Mouse (Mus musculus) midbrain, embryonic 12.5 days (tissue): ENCODE measurements around the gene Ccdc116. TPM values are rescaled to one million over a fixed set of nuclear protein-coding genes. Genes with fewer than 3 reads are reported as not detected.
A peak's percentile ranks its signal among the peaks of the same experiment; 100 is the strongest.

Experiments
- ATAC-seq: fragments of 200-750 bp; cut with Nextera tagmentation; 2 replicates; pipeline ENCODE4 v1.8.0; 2017; ENCODE audit warnings: low read depth, moderate TSS enrichment, moderate library complexity; ENCODE audit not compliant: low FRiP score
- H3K27ac ChIP-seq: fragments of 300-500 bp; sonication (generic); replicated peaks from 2 replicates; pipeline ENCODE4 v1.5.1; 2016; ENCODE audit warnings: mild to moderate bottlenecking
- H3K27me3 ChIP-seq: fragments of 300-500 bp; sonication (generic); 2 replicates; pipeline ENCODE4 v1.6.1; 2016; ENCODE audit warnings: mild to moderate bottlenecking
- H3K36me3 ChIP-seq: fragments of 300-500 bp; sonication (generic); 2 replicates; pipeline ENCODE4 v1.6.1; 2016
- H3K4me1 ChIP-seq: fragments of 300-500 bp; sonication (generic); 2 replicates; pipeline ENCODE4 v1.6.1; 2016
- H3K4me2 ChIP-seq: fragments of 300-500 bp; sonication (generic); replicated peaks from 2 replicates; pipeline ENCODE4 v1.6.1; 2016; ENCODE audit warnings: mild to moderate bottlenecking, moderate library complexity
- H3K4me3 ChIP-seq: fragments of 300-500 bp; sonication (generic); 2 replicates; pipeline ENCODE4 v1.5.1; 2016; ENCODE audit warnings: mild to moderate bottlenecking
- H3K9ac ChIP-seq: fragments of 300-500 bp; sonication (generic); replicated peaks from 2 replicates; pipeline ENCODE4 v1.6.1; 2016; ENCODE audit warnings: mild to moderate bottlenecking, moderate library complexity
- H3K9me3 ChIP-seq: fragments of 300-500 bp; sonication (generic); 2 replicates; pipeline ENCODE4 v1.6.1; 2016; ENCODE audit warnings: mild to moderate bottlenecking
- WGBS: fragments of 180-500 bp; shearing (Covaris S2); methylation state at CpG from one replicate; pipeline ENCODE4 v1.1.7; 2016; 5-methylcytosine and 5-hydroxymethylcytosine counted together
- microRNA counts: library from miRNA; unstranded; fragments of <30 nt; microRNA quantifications from one replicate; lab custom pipeline; 2017
- microRNA-seq: library from miRNA; unstranded; fragments of <30 nt; microRNA quantifications from one replicate; pipeline ENCODE4, GENCODE M21; 2017
- polyA plus RNA-seq: library from polyadenylated mRNA; unstranded; fragments of >200 nt; fragmentation: Nextera tagmentation; extraction: Ambion mirVana; gene quantifications from 2 replicates; pipeline ENCODE4 v1.2.1, GENCODE M21; 2016

The Ccdc116 gene
- polyA plus RNA-seq, 1 experiment from 2014 or later: 0.92 TPM

GRCm38 (mm10) chr16:17124871-17125520 is 22.0 kb downstream of the Ccdc116 start, which contains the start of gene 2610318N02Rik:
TSS of gene 2610318N02Rik (minus strand) at chr16:17125167.
- Histone ChIP-seq H3K9ac (peak within 1 kb of the TSS; percentile 76), H3K4me3 (peak within 1 kb of the TSS; percentile 48), H3K36me3 (peaks cover 19% of the 10 kb centered on the region), H3K27ac (peak within 1 kb of the TSS; percentile 66), H3K4me2 (peak within 1 kb of the TSS; percentile 82), H3K4me1 (peaks cover 37% of the 10 kb centered on the region), H3K27me3 (no peaks in the 10 kb centered on the region), H3K9me3 (no peaks in the 10 kb centered on the region)
- ATAC-seq: peak; percentile 94
- WGBS: under 1% methylated on average over 25 of the region's 25 CpGs

DNA sequence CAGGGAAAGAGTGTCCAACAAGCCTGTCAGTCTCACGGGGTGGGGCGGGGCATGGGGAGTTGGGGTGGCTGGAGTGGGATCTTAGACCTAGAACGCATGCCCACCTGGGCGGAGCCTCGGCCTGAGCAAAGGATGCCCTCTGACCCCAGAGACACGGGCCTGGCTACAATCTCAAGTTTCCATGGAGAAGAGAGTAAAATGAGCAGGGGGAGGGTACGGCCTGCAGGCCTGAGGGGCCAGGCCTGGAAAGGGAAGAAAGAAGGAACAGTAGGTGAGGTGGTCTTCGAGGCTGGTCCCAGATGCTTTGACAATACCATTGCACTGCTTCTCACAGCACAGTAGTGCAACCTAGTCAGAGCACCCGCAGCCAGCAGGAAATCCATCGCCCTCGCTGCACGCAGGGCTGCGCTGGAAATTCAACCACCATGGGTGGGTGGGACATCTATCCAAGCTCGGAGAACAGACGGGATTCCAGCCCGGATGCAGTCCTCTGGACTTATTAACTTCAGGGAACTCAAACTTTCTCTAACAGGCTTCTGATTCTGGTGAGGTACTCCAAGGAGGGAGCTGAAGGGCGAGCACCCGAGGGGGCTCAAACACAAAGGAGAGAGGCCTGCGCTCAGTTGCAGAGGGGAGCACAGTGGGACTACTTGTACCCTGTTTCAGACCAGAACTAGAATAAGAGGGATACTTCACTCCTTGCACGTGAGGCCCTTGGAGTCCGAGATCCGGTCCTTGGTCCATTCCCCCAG is 22.7 kb downstream of the Ccdc116 start:
- Histone ChIP-seq H3K9me3 (no peaks in the 10 kb centered on the region), H3K27ac (peak overlapping the region; percentile 66), H3K4me2 (peak overlapping the region; percentile 82), H3K27me3 (no peaks in the 10 kb centered on the region), H3K4me1 (peaks cover 37% of the 10 kb centered on the region), H3K9ac (peak overlapping the region; percentile 76), H3K36me3 (peaks cover 26% of the 10 kb centered on the region), H3K4me3 (peak overlapping the region; percentile 48)
- peak; percentile 59 for ATAC-seq
- WGBS: under 1% methylated on average over 22 of the region's 22 CpGs

- 52% methylated on average over 13 of the region's 14 CpGs for WGBS
- H3K27ac ChIP-seq: no peak overlapping the region
Measured at GRCm38 (mm10) chr16:17121569-17121968, 25.5 kb downstream of the Ccdc116 start.

DNA sequence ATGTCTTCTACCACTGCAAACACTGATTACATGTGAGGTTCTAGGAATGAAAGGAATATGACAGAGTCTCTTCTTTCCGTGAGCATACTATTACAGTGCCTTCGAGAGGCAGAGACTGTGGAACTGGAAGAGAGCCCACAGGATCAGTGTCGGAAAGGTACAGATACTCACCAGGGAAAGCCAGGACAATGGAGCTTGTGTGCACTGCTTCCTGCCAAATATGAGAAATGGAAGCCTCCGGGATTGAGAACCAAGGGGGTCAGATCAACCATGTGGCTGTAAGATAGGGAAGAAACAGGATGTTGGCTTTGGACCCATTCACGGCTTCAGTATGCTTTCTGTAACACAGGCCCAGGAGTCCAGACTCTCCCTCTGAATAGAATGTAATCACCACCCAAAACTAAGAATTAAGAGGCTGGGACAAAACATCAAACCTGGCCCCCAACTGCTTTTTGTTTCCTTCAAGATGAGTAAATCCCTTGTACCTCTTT is 29.7 kb downstream of the Ccdc116 start:
- H3K27me3 ChIP-seq: no peaks in the 10 kb centered on the region
- ATAC-seq: no peak
- 93% methylated on average over 5 of the region's 5 CpGs for WGBS
- no peak overlapping the region for H3K4me3 ChIP-seq
- H3K36me3 ChIP-seq: peaks cover 71% of the 10 kb centered on the region
- H3K9ac ChIP-seq: no peak overlapping the region
- H3K4me2 ChIP-seq: no peak overlapping the region
- H3K27ac ChIP-seq: no peak overlapping the region
- H3K9me3 ChIP-seq: no peaks in the 10 kb centered on the region
- peaks cover 10% of the 10 kb centered on the region for H3K4me1 ChIP-seq

More at GRCm38 (mm10) chr16:17121569-17121968, 25.5 kb downstream of the Ccdc116 start:
- H3K4me1 ChIP-seq: peaks cover 37% of the 10 kb centered on the region
- H3K36me3 ChIP-seq: peaks cover 42% of the 10 kb centered on the region
- no peak for ATAC-seq
- 0 out of 2 replicates have a peak overlapping the region, but pooled peaks have one; percentile 25 for H3K9ac ChIP-seq
- peak overlapping the region; percentile 82 for H3K4me2 ChIP-seq
- H3K9me3 ChIP-seq: no peaks in the 10 kb centered on the region
- H3K27me3 ChIP-seq: no peaks in the 10 kb centered on the region
- H3K4me3 ChIP-seq: peak overlapping the region; percentile 17; the same call in 1 of the 2 replicates

- peak within 1 kb of the TSS; percentile 85 for H3K4me3 ChIP-seq
- H3K27ac ChIP-seq: peak within 1 kb of the TSS; percentile 54; the same call in 1 of the 2 replicates
- no peaks in the 10 kb centered on the region for H3K9me3 ChIP-seq
- H3K4me2 ChIP-seq: peak within 1 kb of the TSS; percentile 73
- H3K4me1 ChIP-seq: peaks cover 12% of the 10 kb centered on the region
- ATAC-seq: peak; percentile 79
- peaks cover 50% of the 10 kb centered on the region for H3K36me3 ChIP-seq
- WGBS: 10% methylated on average over 38 of the region's 38 CpGs
- H3K27me3 ChIP-seq: no peaks in the 10 kb centered on the region
- H3K9ac ChIP-seq: peak within 1 kb of the TSS; percentile 72
Measured at GRCm38 (mm10) chr16:17110771-17111743, 36.0 kb downstream of the Ccdc116 start, which contains the start of gene Ppil2. TSS of gene Ppil2 (minus strand) at chr16:17111257.

DNA sequence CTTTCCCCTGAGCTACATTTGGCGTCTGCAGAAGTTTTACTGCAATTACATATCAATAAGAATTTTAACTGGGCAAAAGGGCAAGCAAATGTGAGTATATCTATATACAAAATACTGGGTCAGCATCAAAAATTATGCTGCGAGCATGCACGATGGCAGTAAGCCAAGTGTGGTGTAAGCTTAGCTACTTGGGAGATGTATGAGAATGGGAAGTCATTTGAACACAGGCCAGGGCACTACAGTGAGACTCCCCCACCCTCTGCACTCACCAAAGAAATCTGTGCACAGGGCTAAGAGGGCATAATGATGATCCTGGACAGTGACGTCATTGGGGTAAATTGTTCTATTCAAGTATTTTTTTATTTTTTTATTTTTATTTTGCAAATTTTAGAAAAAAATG is 42.4 kb downstream of the Ccdc116 start:
- no peak for ATAC-seq
- H3K4me2 ChIP-seq: no peak overlapping the region
- no peaks in the 10 kb centered on the region for H3K9me3 ChIP-seq
- H3K4me3 ChIP-seq: no peak overlapping the region
- WGBS: 91% methylated on average over 4 of the region's 4 CpGs
- H3K27me3 ChIP-seq: no peaks in the 10 kb centered on the region
- H3K9ac ChIP-seq: no peak overlapping the region
- H3K27ac ChIP-seq: no peak overlapping the region
- H3K36me3 ChIP-seq: peaks cover 62% of the 10 kb centered on the region
- peaks cover 2% of the 10 kb centered on the region for H3K4me1 ChIP-seq

DNA sequence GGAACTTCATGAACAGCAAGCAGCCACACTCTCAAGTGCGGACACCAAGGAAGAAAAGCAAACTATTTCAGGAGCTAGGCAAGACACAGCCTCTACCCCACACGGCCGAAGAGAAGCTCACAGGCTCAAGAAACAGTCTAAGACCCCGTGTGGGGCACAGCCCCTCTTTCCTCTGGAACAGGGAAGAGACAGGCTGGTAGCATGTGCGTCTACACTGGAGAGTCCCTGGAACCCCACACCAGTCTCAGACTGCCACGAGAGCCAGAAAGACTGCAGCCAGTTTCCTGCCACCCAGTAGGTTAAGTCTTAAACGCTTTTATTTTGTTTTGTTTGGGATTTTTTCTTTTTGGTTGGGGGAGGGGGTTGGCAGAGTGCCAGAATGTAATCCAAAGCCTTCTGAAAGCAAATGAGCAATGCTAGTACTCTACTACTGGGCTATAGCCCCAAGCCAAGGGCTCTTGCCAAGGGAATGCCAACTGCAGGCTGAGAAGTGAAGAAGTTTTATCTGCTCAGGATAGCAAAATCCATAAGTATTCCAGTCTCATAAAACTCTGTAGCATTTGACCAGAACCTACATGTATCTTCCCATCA is 44.3 kb downstream of the Ccdc116 start:
- Histone ChIP-seq H3K9ac (no peak overlapping the region), H3K27ac (no peak overlapping the region), H3K27me3 (no peaks in the 10 kb centered on the region), H3K4me3 (no peak overlapping the region), H3K36me3 (peaks cover 72% of the 10 kb centered on the region), H3K4me1 (no peaks in the 10 kb centered on the region; the same call in 1 of the 2 replicates), H3K9me3 (no peaks in the 10 kb centered on the region), H3K4me2 (no peak overlapping the region)
- no peak for ATAC-seq
- whole genome bisulfite sequencing: 80% methylated on average over 7 of the region's 7 CpGs

GRCm38 (mm10) chr16:17096938-17097337 is 50.1 kb downstream of the Ccdc116 start:
- ATAC-seq: no peak
- no peak overlapping the region for H3K4me2 ChIP-seq
- no peak overlapping the region for H3K4me3 ChIP-seq
- WGBS: 98% methylated on average over 3 of the region's 3 CpGs
- H3K9me3 ChIP-seq: no peaks in the 10 kb centered on the region
- H3K9ac ChIP-seq: no peak overlapping the region
- H3K36me3 ChIP-seq: peaks cover 93% of the 10 kb centered on the region
- no peaks in the 10 kb centered on the region for H3K27me3 ChIP-seq
- H3K4me1 ChIP-seq: no peaks in the 10 kb centered on the region
- H3K27ac ChIP-seq: no peak overlapping the region

MicroRNA genes within 50 kb of the gene (microRNA counts, 519-probe panel; counts per million panel counts)
- microRNA mmu-miR-130b (lab: Ali Mortazavi, UCI) (6,924 counts per million, percentile 76 among the panel's probes with 10 or more counts), microRNA mmu-miR-301b (lab: Ali Mortazavi, UCI) (6,280 counts per million, percentile 68 among the panel's probes with 10 or more counts)

Small RNA genes lying within 50 kb of the gene (microRNA-seq; reads per million reads assigned to microRNA genes)
- gene Mir130b: 10,978 reads per million, percentile 95 among the genes with 10 or more reads in this experiment
- 422 reads per million, percentile 69 among the genes with 10 or more reads in this experiment for gene Mir301b

Other genes starting within 250 kb of the Ccdc116 start
- gene Mapk1, start 163.8 kb downstream of the Ccdc116 start, polyA plus RNA-seq: 167 TPM in 2 replicates
- 128 and 129 TPM in 2 replicates for gene Ypel1, start 77.5 kb downstream of the Ccdc116 start, polyA plus RNA-seq
- gene Ppil2, start 36.0 kb downstream of the Ccdc116 start, polyA plus RNA-seq: 154 and 164 TPM in 2 replicates
- 71.6 and 73.8 TPM in 2 replicates for gene 2610318N02Rik, start 22.1 kb downstream of the Ccdc116 start, polyA plus RNA-seq
- 58.6 and 58.8 TPM in 2 replicates for gene Sdf2l1, start 14.8 kb downstream of the Ccdc116 start, polyA plus RNA-seq
- gene Ydjc, start 2.6 kb downstream of the Ccdc116 start, polyA plus RNA-seq: 9.6 and 10.0 TPM in 2 replicates
- 371 TPM in 2 replicates for gene Ube2l3, start 55.4 kb upstream of the Ccdc116 start, polyA plus RNA-seq
- 2.3 TPM in 2 replicates for gene Rimbp3, start 61.4 kb upstream of the Ccdc116 start, polyA plus RNA-seq
- gene Hic2, start 86.3 kb upstream of the Ccdc116 start, polyA plus RNA-seq: 15.3 and 18.6 TPM in 2 replicates
- 18.4 and 22.8 TPM in 2 replicates for gene Tmem191c, start 128.8 kb upstream of the Ccdc116 start, polyA plus RNA-seq
- gene Serpind1, start 184.1 kb upstream of the Ccdc116 start, polyA plus RNA-seq: 0.46 and 0.58 TPM in 2 replicates